Mouse (Mus musculus) inflammation-experienced regulatory T-cells, adult 6 months (primary cell): ENCODE measurements at regions not wholly inside any gene's neighbourhood (a gene's known extent, or its start where the extent isn't known, plus 50 kb on each side); places are given as distances from the start of the nearest gene placed in this dataset.

Experiments
- ATAC-seq: one replicate; pipeline ENCODE4 v1.8.0; 2017

- ATAC-seq, result no peak
Observed at GRCm38 (mm10) chr1:195312426-195312825, 135.9 kb upstream of the Cr2 start.

GRCm38 (mm10) chr1:195285076-195285475, 108.6 kb upstream of the Cr2 start:
- no peak for ATAC-seq

GRCm38 (mm10) chr1:195241496-195241895, 65.0 kb upstream of the Cr2 start:
- no peak for ATAC-seq

- ATAC-seq, result peak; percentile 78
Observed at GRCm38 (mm10) chr1:195232658-195233057, 56.1 kb upstream of the Cr2 start.

DNA sequence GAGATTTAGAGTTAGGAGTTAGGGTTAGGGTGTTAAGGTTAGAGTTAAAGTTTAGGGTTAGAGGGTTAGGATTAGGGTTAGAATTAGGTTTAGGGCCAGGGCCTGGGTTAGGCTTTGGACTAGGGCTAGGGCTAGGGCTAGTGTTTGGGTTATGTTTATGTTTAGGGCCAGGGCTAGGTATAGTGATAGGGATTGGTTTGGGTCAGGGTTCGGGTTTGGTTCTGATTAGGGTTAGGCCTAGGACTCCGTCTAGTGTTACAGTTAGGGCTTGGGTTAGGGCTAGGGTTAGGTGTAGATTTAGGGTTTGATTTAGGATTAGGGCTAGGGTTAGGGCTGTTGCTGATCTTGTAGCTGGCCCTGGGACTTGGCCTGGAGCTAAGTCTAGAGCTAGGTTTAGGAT, 50.5 kb upstream of the Cr2 start:
- no peak for ATAC-seq
